Mouse (Mus musculus): Measurements from ENCODE around the gene Uvrag.

Uvrag gene

GRCm38 (mm10) chr7:99164873-99165410 lies 24.0 kb upstream of the Uvrag start:
- in situ Hi-C loops (cut with MboI, MseI): no loop called here

GRCm38 (mm10) chr7:99162462-99162861 lies 21.5 kb upstream of the Uvrag start:
- in situ Hi-C loops (cut with MboI, MseI): no loop called here

GRCm38 (mm10) chr7:99161961-99162360 lies 21.0 kb upstream of the Uvrag start:
- in situ Hi-C loops (cut with MboI, MseI): no loop called here

GRCm38 (mm10) chr7:99161529-99161928 lies 20.6 kb upstream of the Uvrag start:
- in situ Hi-C loops (cut with MboI, MseI): no loop called here

- in situ Hi-C loops (cut with MboI, MseI): no loop called here
Measured at GRCm38 (mm10) chr7:99160995-99161394, 20.1 kb upstream of the Uvrag start.

GRCm38 (mm10) chr7:99159446-99159845 lies 18.5 kb upstream of the Uvrag start:
- in situ Hi-C loops (cut with MboI, MseI): no loop called here

GRCm38 (mm10) chr7:99158904-99159303 lies 18.0 kb upstream of the Uvrag start:
- in situ Hi-C loops (cut with MboI, MseI): no loop called here

- in situ Hi-C loops (cut with MboI, MseI): no loop called here
Measured at GRCm38 (mm10) chr7:99158011-99158410, 17.1 kb upstream of the Uvrag start.

GRCm38 (mm10) chr7:99156737-99157136 lies 15.8 kb upstream of the Uvrag start:
- in situ Hi-C loops (cut with MboI, MseI): no loop called here

- in situ Hi-C loops (cut with MboI, MseI): no loop called here
Measured at GRCm38 (mm10) chr7:99155311-99156289, 14.7 kb upstream of the Uvrag start.

GRCm38 (mm10) chr7:99154648-99155151 lies 13.8 kb upstream of the Uvrag start:
- in situ Hi-C loops (cut with MboI, MseI): no loop called here

GRCm38 (mm10) chr7:99153686-99154202 lies 12.8 kb upstream of the Uvrag start:
- in situ Hi-C loops (cut with MboI, MseI): no loop called here

GRCm38 (mm10) chr7:99152756-99153155 lies 11.8 kb upstream of the Uvrag start:
- in situ Hi-C loops (cut with MboI, MseI): no loop called here

- in situ Hi-C loops (cut with MboI, MseI): no loop called here
Measured at GRCm38 (mm10) chr7:99151342-99151741, 10.4 kb upstream of the Uvrag start.

GRCm38 (mm10) chr7:99149017-99149416 lies 8.1 kb upstream of the Uvrag start:
- in situ Hi-C loops (cut with MboI, MseI): loop anchor here in 1 of 2 experiments (5.0 kb wide), 1 partner anchor 42 kb away; no protein-coding TSS in a partner anchor

- in situ Hi-C loops (cut with MboI, MseI): loop anchor here in 1 of 2 experiments (5.0 kb wide), 1 partner anchor 40 kb away; no protein-coding TSS in a partner anchor
Measured at GRCm38 (mm10) chr7:99147494-99147893, 6.6 kb upstream of the Uvrag start.

GRCm38 (mm10) chr7:99146906-99147305 lies 6.0 kb upstream of the Uvrag start:
- in situ Hi-C loops (cut with MboI, MseI): loop anchor here in 1 of 2 experiments (5.0 kb wide), 1 partner anchor 40 kb away; no protein-coding TSS in a partner anchor

GRCm38 (mm10) chr7:99146011-99146410 lies 5.1 kb upstream of the Uvrag start:
- in situ Hi-C loops (cut with MboI, MseI): loop anchor here in 1 of 2 experiments (5.0 kb wide), 1 partner anchor 39 kb away; no protein-coding TSS in a partner anchor

GRCm38 (mm10) chr7:99144616-99145015 lies 3.7 kb upstream of the Uvrag start:
- in situ Hi-C loops (cut with MboI, MseI): loop anchor here in 1 of 2 experiments (5.0 kb wide), 1 partner anchor 37 kb away; no protein-coding TSS in a partner anchor

- in situ Hi-C loops (cut with MboI, MseI): no loop called here
Measured at GRCm38 (mm10) chr7:99143244-99143643, 2.3 kb upstream of the Uvrag start.

GRCm38 (mm10) chr7:99141919-99142606 lies 1.1 kb upstream of the Uvrag start:
- in situ Hi-C loops (cut with MboI, MseI): no loop called here
